ENCODE assay signal across 8 mouse cellular contexts in the genomic region with DNA sequence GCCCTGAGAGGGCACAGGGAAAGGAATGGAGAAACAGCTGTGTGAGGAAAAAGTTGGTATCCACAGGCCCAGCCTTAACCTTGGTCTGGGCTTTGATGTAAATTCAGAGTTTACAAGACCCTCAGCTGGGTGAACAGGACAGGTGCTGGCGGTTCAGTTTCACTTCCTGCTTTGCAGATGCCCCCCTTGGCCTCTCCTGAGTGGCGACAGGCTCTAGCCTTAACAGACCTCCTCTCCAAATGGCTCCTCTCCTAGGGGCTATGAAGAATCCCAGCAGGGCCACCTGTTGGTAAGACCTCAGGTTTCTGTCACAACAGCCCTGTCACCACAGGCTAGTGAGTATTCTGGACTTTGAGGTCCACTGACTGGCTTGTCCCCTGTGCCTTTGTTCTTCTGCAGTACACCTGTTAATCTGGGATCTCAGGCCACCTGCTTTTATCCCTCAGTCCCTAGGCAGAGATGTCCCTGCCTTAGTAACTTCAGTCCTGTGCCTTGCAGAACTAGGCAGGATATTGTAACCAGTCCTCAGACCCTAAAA. TPM values are rescaled to one million over a fixed set of nuclear protein-coding genes. Genes with fewer than 3 reads are reported as not detected.
A peak's percentile ranks its signal among the peaks of the same experiment; 100 is the strongest.
DNase-seq lines count a peak whose midpoint lies in the region; ATAC-seq and TF ChIP-seq lines count a peak whose summit lies in the region.

No protein-coding gene starts in this region.

- no peak for DNase-seq in kidney, postnatal 0 days (ENCODE audit: low spot score)
- no peak for DNase-seq in kidney, postnatal 36 days
- DNase-seq in embryonic facial prominence, embryonic 10.5 days (ENCODE audit: low spot score): no peak
- no peak for DNase-seq in gastrocnemius, postnatal 10 days
- no peak for DNase-seq in frontal cortex, adult 2 months (ENCODE audit: extremely low spot score in 1 of 2, low spot score in 1 of 2)
- DNase-seq in ovary, postnatal 10 days (ENCODE audit: low spot score): no peak

- no peak overlapping the region for H3K4me3 ChIP-seq in kidney, postnatal 0 days (replicated peaks; ENCODE audit: low read depth, low read length)
- peak overlapping the region; percentile 88 for H3K4me3 ChIP-seq in embryonic facial prominence, embryonic 10.5 days
- H3K4me3 ChIP-seq in hindbrain, embryonic 12.5 days: peak overlapping the region; percentile 85; the same call in 1 of the 2 replicates
- H3K4me3 ChIP-seq in midbrain, embryonic 13.5 days (replicated peaks): peak overlapping the region; percentile 85; the same call in 1 of the 2 replicates

- no peaks in the 10 kb centered on the region for H3K9me3 ChIP-seq in kidney, postnatal 0 days (replicated peaks; ENCODE audit: low read length)
- no peaks in the 10 kb centered on the region for H3K9me3 ChIP-seq in embryonic facial prominence, embryonic 10.5 days
- H3K9me3 ChIP-seq in hindbrain, embryonic 12.5 days (replicated peaks): no peaks in the 10 kb centered on the region
- H3K9me3 ChIP-seq in midbrain, embryonic 13.5 days: no peaks in the 10 kb centered on the region

- peaks cover 11% of the 10 kb centered on the region for H3K36me3 ChIP-seq in kidney, postnatal 0 days (ENCODE audit: insufficient read depth, low read length)
- peaks cover 26% of the 10 kb centered on the region for H3K36me3 ChIP-seq in embryonic facial prominence, embryonic 10.5 days (replicated peaks)
- peaks cover 21% of the 10 kb centered on the region for H3K36me3 ChIP-seq in hindbrain, embryonic 12.5 days
- peaks cover 23% of the 10 kb centered on the region for H3K36me3 ChIP-seq in midbrain, embryonic 13.5 days

- H3K27me3 ChIP-seq in kidney, postnatal 0 days (ENCODE audit: insufficient read depth, low read length): no peaks in the 10 kb centered on the region
- H3K27me3 ChIP-seq in embryonic facial prominence, embryonic 10.5 days (replicated peaks; ENCODE audit: low read depth, poor library complexity, severe bottlenecking): peaks cover 24% of the 10 kb centered on the region; the same call in 1 of the 2 replicates
- peaks cover 34% of the 10 kb centered on the region for H3K27me3 ChIP-seq in hindbrain, embryonic 12.5 days
- peaks cover 31% of the 10 kb centered on the region for H3K27me3 ChIP-seq in midbrain, embryonic 13.5 days

- no peak overlapping the region for H3K27ac ChIP-seq in kidney, postnatal 0 days
- H3K27ac ChIP-seq in embryonic facial prominence, embryonic 10.5 days (replicated peaks): peak overlapping the region; percentile 98
- H3K27ac ChIP-seq in hindbrain, embryonic 12.5 days: no peak overlapping the region
- H3K27ac ChIP-seq in midbrain, embryonic 13.5 days: peak overlapping the region; percentile 67

- H3K4me1 ChIP-seq in kidney, postnatal 0 days (replicated peaks; ENCODE audit: insufficient read depth, low read length): peaks cover 10% of the 10 kb centered on the region
- peaks cover 29% of the 10 kb centered on the region for H3K4me1 ChIP-seq in embryonic facial prominence, embryonic 10.5 days
- H3K4me1 ChIP-seq in hindbrain, embryonic 12.5 days: peaks cover 19% of the 10 kb centered on the region
- peaks cover 22% of the 10 kb centered on the region for H3K4me1 ChIP-seq in midbrain, embryonic 13.5 days (replicated peaks)

- WGBS in kidney, postnatal 0 days: 36% methylated on average over 2 of the region's 2 CpGs
- WGBS in embryonic facial prominence, embryonic 10.5 days: 66% methylated on average over 2 of the region's 2 CpGs
- WGBS in hindbrain, embryonic 12.5 days: 48% methylated on average over 2 of the region's 2 CpGs
- 63% methylated on average over 2 of the region's 2 CpGs for WGBS in midbrain, embryonic 13.5 days

- no peak for TF ChIP-seq CTCF in kidney, postnatal 0 days (IDR thresholded peaks at IDR 0.05; ENCODE audit: low read depth)

- no peak for ATAC-seq in kidney, postnatal 0 days (replicated peaks; ENCODE audit: low FRiP score, low read depth)
- ATAC-seq in hindbrain, embryonic 12.5 days (ENCODE audit: low FRiP score): no peak
- no peak for ATAC-seq in midbrain, embryonic 13.5 days

- H3K4me2 ChIP-seq in kidney, postnatal 0 days (ENCODE audit: low read length): no peak overlapping the region
- H3K4me2 ChIP-seq in hindbrain, embryonic 12.5 days (replicated peaks): peak overlapping the region; percentile 86
- H3K4me2 ChIP-seq in midbrain, embryonic 13.5 days (replicated peaks): 0 out of 2 replicates have a peak overlapping the region, but pooled peaks have one; percentile 68

- 0 out of 2 replicates have a peak overlapping the region, but pooled peaks have one; percentile 23 for H3K9ac ChIP-seq in kidney, postnatal 0 days (ENCODE audit: low read depth, low read length)
- H3K9ac ChIP-seq in hindbrain, embryonic 12.5 days: peak overlapping the region; percentile 53; the same call in 1 of the 2 replicates
- peak overlapping the region; percentile 70 for H3K9ac ChIP-seq in midbrain, embryonic 13.5 days (replicated peaks)

RNA-seq across cellular contexts. Expression of a gene that starts 1.5 kb away (rescaled TPM):
- polyA plus RNA-seq in kidney, postnatal 0 days (2015; fragmentation: Nextera tagmentation; extraction: Ambion mirVana): 5,183 and 5,941 TPM in 2 replicates
- polyA plus RNA-seq in embryonic facial prominence, embryonic 10.5 days (2016; fragmentation: Nextera tagmentation; extraction: Ambion mirVana): 3,888 and 3,901 TPM in 2 replicates
- 2,266 and 2,767 TPM in 2 replicates for polyA plus RNA-seq in hindbrain, embryonic 12.5 days (2016; fragmentation: Nextera tagmentation; extraction: Ambion mirVana)
- polyA plus RNA-seq in midbrain, embryonic 13.5 days (2015; fragmentation: Nextera tagmentation; extraction: Ambion mirVana): 2,682 and 2,717 TPM in 2 replicates
- total RNA-seq in gastrocnemius, postnatal 10 days (2021): 1,000 to 10,000 TPM; 1,533 to 1,604 TPM
- 1,785 and 1,788 TPM in 2 replicates for polyA plus RNA-seq in frontal cortex, adult 2 months (2012; rRNA removed)

RNA-seq across cellular contexts. Expression of a gene that starts 6.2 kb away (rescaled TPM):
- 0.09 and 0.11 TPM in 2 replicates for polyA plus RNA-seq in kidney, postnatal 0 days (2015; fragmentation: Nextera tagmentation; extraction: Ambion mirVana)
- polyA plus RNA-seq in embryonic facial prominence, embryonic 10.5 days (2016; fragmentation: Nextera tagmentation; extraction: Ambion mirVana): 0.30 and 0.40 TPM in 2 replicates
- 0.25 and 0.68 TPM in 2 replicates for polyA plus RNA-seq in hindbrain, embryonic 12.5 days (2016; fragmentation: Nextera tagmentation; extraction: Ambion mirVana)
- polyA plus RNA-seq in midbrain, embryonic 13.5 days (2015; fragmentation: Nextera tagmentation; extraction: Ambion mirVana): 0.67 and 0.73 TPM in 2 replicates
- under 1 TPM in 1 of 2 experiments, not detected in 1; 0.09 TPM for total RNA-seq in gastrocnemius, postnatal 10 days (2021)
- polyA plus RNA-seq in frontal cortex, adult 2 months (2012; rRNA removed): 9.9 and 12.3 TPM in 2 replicates

RNA-seq across cellular contexts. Expression of a gene that starts 7.0 kb away (rescaled TPM):
- polyA plus RNA-seq in kidney, postnatal 0 days (2015; fragmentation: Nextera tagmentation; extraction: Ambion mirVana): 32.5 and 34.1 TPM in 2 replicates
- polyA plus RNA-seq in embryonic facial prominence, embryonic 10.5 days (2016; fragmentation: Nextera tagmentation; extraction: Ambion mirVana): 67.8 and 72.3 TPM in 2 replicates
- 60.5 and 60.8 TPM in 2 replicates for polyA plus RNA-seq in hindbrain, embryonic 12.5 days (2016; fragmentation: Nextera tagmentation; extraction: Ambion mirVana)
- polyA plus RNA-seq in midbrain, embryonic 13.5 days (2015; fragmentation: Nextera tagmentation; extraction: Ambion mirVana): 61.0 and 62.5 TPM in 2 replicates
- 10 to 100 TPM; 17.3 to 24.5 TPM for total RNA-seq in gastrocnemius, postnatal 10 days (2021)
- 64.9 and 66.1 TPM in 2 replicates for polyA plus RNA-seq in frontal cortex, adult 2 months (2012; rRNA removed)

RNA-seq across cellular contexts. Expression of a gene that starts 25.0 kb away (rescaled TPM):
- polyA plus RNA-seq in kidney, postnatal 0 days (2015; fragmentation: Nextera tagmentation; extraction: Ambion mirVana): 87.2 and 90.3 TPM in 2 replicates
- 173 and 179 TPM in 2 replicates for polyA plus RNA-seq in embryonic facial prominence, embryonic 10.5 days (2016; fragmentation: Nextera tagmentation; extraction: Ambion mirVana)
- 131 and 139 TPM in 2 replicates for polyA plus RNA-seq in hindbrain, embryonic 12.5 days (2016; fragmentation: Nextera tagmentation; extraction: Ambion mirVana)
- 160 TPM in 2 replicates for polyA plus RNA-seq in midbrain, embryonic 13.5 days (2015; fragmentation: Nextera tagmentation; extraction: Ambion mirVana)
- 10 to 100 TPM; 42.8 to 45.0 TPM for total RNA-seq in gastrocnemius, postnatal 10 days (2021)
- 185 and 189 TPM in 2 replicates for polyA plus RNA-seq in frontal cortex, adult 2 months (2012; rRNA removed)

RNA-seq across cellular contexts. Expression of a gene that starts 35.7 kb away (rescaled TPM):
- polyA plus RNA-seq in kidney, postnatal 0 days (2015; fragmentation: Nextera tagmentation; extraction: Ambion mirVana): 4.2 and 5.5 TPM in 2 replicates
- polyA plus RNA-seq in embryonic facial prominence, embryonic 10.5 days (2016; fragmentation: Nextera tagmentation; extraction: Ambion mirVana): 4.7 and 5.1 TPM in 2 replicates
- 22.1 and 23.8 TPM in 2 replicates for polyA plus RNA-seq in hindbrain, embryonic 12.5 days (2016; fragmentation: Nextera tagmentation; extraction: Ambion mirVana)
- 19.6 and 26.9 TPM in 2 replicates for polyA plus RNA-seq in midbrain, embryonic 13.5 days (2015; fragmentation: Nextera tagmentation; extraction: Ambion mirVana)
- 1 to 10 TPM; 3.7 to 3.8 TPM for total RNA-seq in gastrocnemius, postnatal 10 days (2021)
- 25.2 and 27.9 TPM in 2 replicates for polyA plus RNA-seq in frontal cortex, adult 2 months (2012; rRNA removed)

Comparison
In these comparisons a context has a peak if more than half of its experiments do, and no peak if none do; other contexts are left out.
1. H3K27ac ChIP-seq: peak in embryonic facial prominence, embryonic 10.5 days (single experiment) and midbrain, embryonic 13.5 days (single experiment); none in kidney, postnatal 0 days (single experiment) and hindbrain, embryonic 12.5 days (single experiment).
2. Peak in every context shown above with its lines, with median percentiles within 50 percentile points of each other: H3K9ac ChIP-seq.